Mouse (Mus musculus) bone marrow macrophage, adult 2 months (primary cell): ENCODE measurements around the gene Swt1.

Source experiments
- CTCF ChIP-seq: IDR thresholded peaks from 2 replicates; pipeline ENCODE4 v1.5.1; 2012; ENCODE audit warnings: low read depth, mild to moderate bottlenecking, low read length, moderate library complexity
- POLR2A ChIP-seq: IDR thresholded peaks from 2 replicates; pipeline ENCODE4 v1.6.1; 2012; ENCODE audit warnings: mild to moderate bottlenecking, low read depth, low read length, borderline replicate concordance

- TF ChIP-seq CTCF (no peak), POLR2A (no peak)
Measured at GRCm38 (mm10) chr1:151329601-151330000, 98.7 kb downstream of the Swt1 start.
